Mouse (Mus musculus) liver, embryonic 14.5 days (tissue): ENCODE measurements at regions not wholly inside any gene's neighbourhood (a gene's known extent, or its start where the extent isn't known, plus 50 kb on each side); places are given as distances from the start of the nearest gene placed in this dataset.

ENCODE experiments used
- ATAC-seq: fragments of 200-750 bp; cut with Nextera tagmentation; 2 replicates; pipeline ENCODE4 v1.8.0; 2017; ENCODE audit warnings: moderate number of reproducible peaks, mild to moderate bottlenecking, moderate library complexity; ENCODE audit not compliant: insufficient read depth
- DNase-seq, 3 experiments: peaks; one replicate each; pipeline ENCODE4 v3.0.0-alpha.2; 2012 to 2013; ENCODE audit warnings: low read depth in 3 of 3, low spot score in 3 of 3
- H3K27ac ChIP-seq: fragments of 300-500 bp; sonication (generic); 2 replicates; pipeline ENCODE4 v1.5.1; 2014; ENCODE audit warnings: moderate library complexity, mild to moderate bottlenecking, control low read depth, inconsistent platforms
- H3K27me3 ChIP-seq: fragments of 300-500 bp; sonication (generic); 2 replicates; pipeline ENCODE4 v1.6.1; 2014; ENCODE audit warnings: mild to moderate bottlenecking, low read length, moderate library complexity; ENCODE audit not compliant: control insufficient read depth, insufficient read depth
- H3K36me3 ChIP-seq: fragments of 300-500 bp; sonication (generic); replicated peaks from 2 replicates; pipeline ENCODE4 v1.6.1; 2014; ENCODE audit warnings: low read depth; ENCODE audit not compliant: control insufficient read depth, insufficient read depth
- H3K4me1 ChIP-seq, 2 experiments: fragments of 200-500 bp in 1 of 2; fragments of 300-500 bp in 1 of 2; sonication (generic) in 1 of 2; replicated peaks; 2 replicates each; pipeline ENCODE4 v1.6.1; 2012 to 2014; ENCODE audit warnings: antibody characterized with exemption in 1 of 2, inconsistent platforms in 1 of 2, low read length in 1 of 2; ENCODE audit not compliant: control insufficient read depth in 2 of 2, insufficient read depth in 2 of 2
- H3K4me2 ChIP-seq: fragments of 300-500 bp; sonication (generic); 2 replicates; pipeline ENCODE4 v1.6.1; 2014; ENCODE audit warnings: low read depth, mild to moderate bottlenecking, control low read depth, moderate library complexity
- H3K4me3 ChIP-seq, 2 experiments: fragments of 200-500 bp in 1 of 2; fragments of 300-500 bp in 1 of 2; sonication (generic) in 1 of 2; 2 replicates each; pipeline ENCODE4 v1.5.1; 2012 to 2014; ENCODE audit warnings: low read depth in 2 of 2, low read length in 2 of 2, mild to moderate bottlenecking in 2 of 2, control low read depth in 1 of 2, inconsistent platforms in 1 of 2, moderate library complexity in 1 of 2; ENCODE audit not compliant: insufficient read depth in 1 of 2
- H3K9ac ChIP-seq: fragments of 300-500 bp; sonication (generic); replicated peaks from 2 replicates; pipeline ENCODE4 v1.6.1; 2014; ENCODE audit warnings: mild to moderate bottlenecking, control low read depth, moderate library complexity
- H3K9me3 ChIP-seq: fragments of 300-500 bp; sonication (generic); 2 replicates; pipeline ENCODE4 v1.6.1; 2016; ENCODE audit warnings: low read length, mixed read lengths; ENCODE audit not compliant: control insufficient read depth
- CTCF ChIP-seq: IDR thresholded peaks from 2 replicates; pipeline ENCODE4 v1.5.1; 2016; ENCODE audit warnings: antibody characterized with exemption, low read depth, control low read depth
- EP300 ChIP-seq: IDR thresholded peaks from 2 replicates; pipeline ENCODE4 v1.6.1; 2016; ENCODE audit warnings: antibody characterized with exemption, low read depth
- WGBS: fragments of 180-500 bp; shearing (Covaris S2); extraction: QIAGEN DNeasy Blood & Tissue Kit; methylation state at CpG from one replicate; pipeline ENCODE4 v1.1.7; 2014; ENCODE audit not compliant: insufficient replicate concordance; 5-methylcytosine and 5-hydroxymethylcytosine counted together

- peak in 2 of 3 experiments; percentile 24 to 31 for DNase-seq
- Histone ChIP-seq H3K27me3 (no peaks in the 10 kb centered on the region), H3K36me3 (no peaks in the 10 kb centered on the region), H3K4me3 (no peak overlapping the region), H3K4me2 (no peak overlapping the region), H3K9ac (no peak overlapping the region), H3K27ac (no peak overlapping the region), H3K4me1 (peaks cover 0 to 22% of the 10 kb centered on the region in 2 experiments; a peak in 3 of 4 replicates), H3K9me3 (no peaks in the 10 kb centered on the region)
- WGBS, result 31% methylated on average over 8 of the region's 8 CpGs
- ATAC-seq, result peak; percentile 37; the same call in 1 of the 2 replicates
- TF ChIP-seq EP300, result no peak
- TF ChIP-seq CTCF, result no peak
Observed at GRCm38 (mm10) chr10:8065746-8066145, 109.7 kb upstream of the Tab2 start.

GRCm38 (mm10) chr10:8064281-8064680, 108.3 kb upstream of the Tab2 start:
- Histone ChIP-seq H3K9me3 (no peaks in the 10 kb centered on the region), H3K9ac (no peak overlapping the region), H3K4me1 (peaks cover 0 to 14% of the 10 kb centered on the region in 2 experiments; a peak in 3 of 4 replicates), H3K36me3 (no peaks in the 10 kb centered on the region), H3K4me2 (no peak overlapping the region), H3K27me3 (no peaks in the 10 kb centered on the region), H3K4me3 (no peak overlapping the region), H3K27ac (no peak overlapping the region)
- DNase-seq (no peak), ATAC-seq (no peak)
- no peak for TF ChIP-seq CTCF
- no peak for TF ChIP-seq EP300
- WGBS, result 59% methylated on average over 2 of the region's 2 CpGs

GRCm38 (mm10) chr10:8063458-8064090, 107.5 kb upstream of the Tab2 start:
- Histone ChIP-seq H3K9me3 (no peaks in the 10 kb centered on the region), H3K4me3 (no peak overlapping the region), H3K4me2 (no peak overlapping the region), H3K9ac (no peak overlapping the region), H3K27me3 (no peaks in the 10 kb centered on the region), H3K4me1 (peaks cover 0 to 14% of the 10 kb centered on the region in 2 experiments; a peak in 3 of 4 replicates), H3K36me3 (no peaks in the 10 kb centered on the region), H3K27ac (no peak overlapping the region)
- DNase-seq (no peak), ATAC-seq (no peak)
- TF ChIP-seq EP300, result no peak
- TF ChIP-seq CTCF, result no peak
- WGBS, result 60% methylated on average over 5 of the region's 5 CpGs

- ATAC-seq (no peak), DNase-seq (no peak)
- TF ChIP-seq CTCF (no peak), EP300 (no peak)
- no peaks in the 10 kb centered on the region for H3K27me3 ChIP-seq
- H3K27ac ChIP-seq, result no peak overlapping the region
- H3K9ac ChIP-seq, result no peak overlapping the region
- no peaks in the 10 kb centered on the region for H3K9me3 ChIP-seq
- no peaks in the 10 kb centered on the region for H3K36me3 ChIP-seq
- peaks cover 0 to 10% of the 10 kb centered on the region in 2 experiments; a peak in 3 of 4 replicates for H3K4me1 ChIP-seq
- H3K4me3 ChIP-seq, result no peak overlapping the region
- H3K4me2 ChIP-seq, result no peak overlapping the region
Observed at GRCm38 (mm10) chr10:8060987-8061386, 105.0 kb upstream of the Tab2 start.

GRCm38 (mm10) chr10:8059769-8060168, 103.7 kb upstream of the Tab2 start:
- H3K4me2 ChIP-seq, result no peak overlapping the region
- no peaks in the 10 kb centered on the region for H3K36me3 ChIP-seq
- no peak overlapping the region for H3K27ac ChIP-seq
- 43% methylated on average over 1 of the region's 1 CpGs for WGBS
- TF ChIP-seq CTCF (no peak), EP300 (no peak)
- H3K4me3 ChIP-seq, result no peak overlapping the region
- ATAC-seq (no peak), DNase-seq (no peak)
- H3K9ac ChIP-seq, result no peak overlapping the region
- H3K27me3 ChIP-seq, result no peaks in the 10 kb centered on the region
- H3K4me1 ChIP-seq, result peaks cover 0 to 2% of the 10 kb centered on the region in 2 experiments; a peak in 1 of 4 replicates
- no peaks in the 10 kb centered on the region for H3K9me3 ChIP-seq
